Mouse (Mus musculus): Measurements from ENCODE around the gene Ttc32. TPM values are rescaled to one million over a fixed set of nuclear protein-coding genes. Genes with fewer than 3 reads are reported as not detected.

Ttc32 gene
- polyA plus RNA-seq, 1 experiment, result 8.9 TPM

- DNase-seq (ENCODE audit: low read depth), result no peak
These were observed 14.9 kb downstream of the Ttc32 start for GRCm38 (mm10) chr12:9044666-9045065.

GRCm38 (mm10) chr12:9046674-9047073, 16.9 kb downstream of the Ttc32 start:
- DNase-seq (ENCODE audit: low read depth), result no peak

GRCm38 (mm10) chr12:9048090-9048489, 18.3 kb downstream of the Ttc32 start:
- DNase-seq (ENCODE audit: low read depth), result no peak

GRCm38 (mm10) chr12:9050824-9051223, 21.0 kb downstream of the Ttc32 start:
- DNase-seq (ENCODE audit: low read depth), result no peak

DNA sequence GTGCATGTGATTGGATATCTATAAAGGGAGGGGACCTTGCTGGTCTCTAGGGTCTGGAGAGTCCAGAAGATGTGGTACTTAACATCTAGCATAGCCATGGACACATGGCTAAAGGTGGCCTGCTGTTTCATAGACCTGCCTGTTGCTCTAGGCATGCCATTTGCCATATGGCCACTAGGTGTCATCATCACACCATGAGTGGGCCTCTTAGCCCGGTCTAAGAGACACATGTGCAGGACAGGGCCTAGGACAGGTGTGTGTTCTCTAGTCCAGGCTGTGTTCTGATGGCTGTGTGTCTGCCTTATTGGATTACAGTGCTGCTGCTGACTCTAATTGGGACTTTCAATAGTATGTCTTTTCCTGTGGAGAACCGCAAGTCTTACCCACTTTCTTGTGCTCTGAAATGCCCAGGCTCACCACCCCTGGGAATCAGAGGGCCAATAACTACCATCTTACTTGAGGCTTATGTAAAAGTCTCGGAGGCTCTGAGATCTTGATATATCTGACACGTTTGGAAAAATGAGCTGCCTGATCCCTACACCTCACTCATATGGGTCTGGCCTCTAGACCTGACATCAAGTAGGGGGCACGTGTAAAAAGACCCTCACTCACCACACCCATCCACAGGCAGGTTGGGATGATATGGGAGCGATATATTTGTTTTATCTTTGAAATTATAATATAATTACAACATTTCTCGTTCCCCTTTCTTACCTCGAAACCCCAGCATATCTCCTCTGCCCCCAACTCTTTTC, 22.5 kb downstream of the Ttc32 start:
- peak; percentile 19 for DNase-seq (ENCODE audit: low read depth)

DNA sequence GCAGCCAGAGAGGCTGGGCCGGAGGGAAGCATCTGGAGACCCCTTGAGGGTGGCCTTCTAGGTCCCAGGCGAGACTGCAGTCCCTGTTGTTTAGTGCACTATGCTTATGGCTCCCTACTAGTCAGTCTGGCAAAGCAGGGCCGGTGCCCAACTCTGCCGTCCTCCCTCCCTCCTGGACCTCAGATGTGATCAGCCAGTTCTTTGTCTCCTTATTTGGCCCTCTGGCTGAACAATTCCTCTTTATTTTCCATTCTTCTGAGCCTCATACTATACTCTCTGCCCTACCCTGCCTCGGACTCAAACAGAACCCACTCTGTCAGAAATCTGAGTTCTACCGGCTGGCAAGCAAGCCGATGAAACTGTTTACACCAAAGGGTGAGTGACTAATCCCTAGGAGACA, 23.5 kb downstream of the Ttc32 start:
- no peak for DNase-seq (ENCODE audit: low read depth)

GRCm38 (mm10) chr12:9054012-9054411, 24.2 kb downstream of the Ttc32 start:
- no peak for DNase-seq (ENCODE audit: low read depth)

GRCm38 (mm10) chr12:9055269-9055668, 25.5 kb downstream of the Ttc32 start:
- DNase-seq (ENCODE audit: low read depth), result no peak

GRCm38 (mm10) chr12:9059502-9059901, 29.7 kb downstream of the Ttc32 start:
- no peak for DNase-seq (ENCODE audit: low read depth)

DNA sequence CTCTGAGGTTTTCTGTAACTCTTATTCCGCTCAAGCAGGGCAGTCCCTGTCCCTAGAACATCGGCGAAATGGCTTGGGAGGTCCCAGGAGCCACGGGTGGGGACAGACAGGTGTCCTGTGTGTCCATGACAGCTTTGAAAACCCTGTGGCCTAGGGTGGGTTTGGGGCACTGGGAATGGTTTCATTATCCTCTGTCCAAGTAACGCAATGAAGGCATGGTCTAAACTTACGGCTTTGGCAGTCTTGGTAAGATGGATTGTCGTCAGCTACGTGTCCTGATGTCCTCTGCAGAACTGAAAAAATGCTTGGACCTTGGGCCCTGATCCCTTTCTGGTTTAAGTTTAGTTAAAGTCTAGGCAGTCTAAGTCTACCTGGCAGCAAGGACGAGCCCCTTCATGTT, 30.2 kb downstream of the Ttc32 start:
- no peak for DNase-seq (ENCODE audit: low read depth)

DNA sequence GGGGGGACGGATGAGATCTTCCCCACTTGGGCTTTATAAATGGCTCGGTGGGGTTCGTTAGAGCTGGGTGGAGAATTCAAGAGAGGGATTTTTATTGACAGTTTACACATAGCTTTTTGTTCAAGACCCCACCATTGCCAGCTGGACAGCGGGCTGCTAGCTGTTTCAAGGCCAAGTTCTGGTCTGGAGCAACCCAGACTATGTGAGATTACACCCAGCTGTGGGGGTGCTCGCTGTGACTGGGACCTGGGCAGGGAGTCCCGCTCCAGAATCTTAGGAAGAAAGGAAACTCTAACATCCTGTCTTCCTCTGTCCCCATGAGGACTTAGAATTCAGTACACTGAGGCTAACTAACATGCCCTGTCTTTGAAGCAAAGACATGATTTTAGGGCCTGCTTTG, 33.8 kb downstream of the Ttc32 start:
- no peak for DNase-seq (ENCODE audit: low read depth)

DNA sequence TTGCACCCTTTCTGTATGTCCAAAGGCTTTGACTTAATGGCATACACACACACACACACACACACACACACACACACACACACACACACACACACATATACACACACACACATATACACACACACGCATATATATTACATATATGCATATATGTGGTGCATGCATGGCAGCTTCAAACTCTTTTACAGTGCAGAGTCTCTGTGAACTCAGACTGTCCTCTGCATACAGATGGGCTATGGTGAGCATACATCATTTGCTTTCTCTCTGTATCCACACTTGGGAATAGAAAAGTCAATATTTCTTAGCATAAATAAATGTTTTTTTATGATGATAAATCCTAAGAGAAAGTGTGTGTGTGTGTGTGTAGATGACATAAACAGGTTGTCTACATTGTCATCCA, 41.3 kb downstream of the Ttc32 start:
- no peak for DNase-seq (ENCODE audit: low read depth)

GRCm38 (mm10) chr12:9071493-9071892, 41.7 kb downstream of the Ttc32 start:
- DNase-seq (ENCODE audit: low read depth), result no peak

DNA sequence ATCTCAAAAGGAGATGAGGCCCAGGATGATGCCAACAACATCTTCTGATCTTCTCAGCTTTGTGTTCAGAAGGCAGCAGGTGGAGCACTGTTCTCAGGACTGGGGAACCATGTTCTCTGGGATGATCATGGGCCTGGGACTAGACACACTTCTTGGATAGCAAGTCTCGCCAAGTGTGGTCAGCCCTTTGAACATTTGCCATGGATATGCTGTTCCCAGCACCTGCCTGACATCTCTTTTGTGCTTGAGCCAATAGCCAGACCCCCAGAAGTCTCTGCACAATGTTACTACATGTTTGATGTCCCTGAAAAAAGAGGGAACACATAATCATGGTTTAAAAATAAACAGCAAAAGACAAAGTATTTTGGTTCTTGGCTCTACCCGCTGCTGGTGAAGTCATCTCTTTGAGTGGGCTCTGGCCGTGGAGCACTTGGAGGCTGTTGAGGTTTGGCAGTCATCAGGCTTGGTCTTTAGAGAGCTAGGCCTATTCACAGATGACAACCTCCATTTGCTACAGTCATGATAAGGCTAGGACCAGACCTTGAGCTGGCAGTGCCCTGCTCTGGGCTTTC, 47.8 kb downstream of the Ttc32 start:
- no peak for DNase-seq (ENCODE audit: low read depth)

GRCm38 (mm10) chr12:9090226-9090625, 60.4 kb downstream of the Ttc32 start:
- DNase-seq (ENCODE audit: low read depth), result no peak

Other genes starting within 250 kb of the Ttc32 start
- 423 and 433 TPM in 2 replicates for gene Laptm4a, start 108.3 kb upstream of the Ttc32 start, polyA plus RNA-seq (2012; rRNA removed)
- not detected in 2 replicates for gene Matn3, start 82.1 kb upstream of the Ttc32 start, polyA plus RNA-seq (2012; rRNA removed)
- 3.8 and 4.7 TPM in 2 replicates for gene Wdr35, start 56.1 kb upstream of the Ttc32 start, polyA plus RNA-seq (2012; rRNA removed)